9 mouse cellular contexts compared by ENCODE assay signal in the genomic region with DNA sequence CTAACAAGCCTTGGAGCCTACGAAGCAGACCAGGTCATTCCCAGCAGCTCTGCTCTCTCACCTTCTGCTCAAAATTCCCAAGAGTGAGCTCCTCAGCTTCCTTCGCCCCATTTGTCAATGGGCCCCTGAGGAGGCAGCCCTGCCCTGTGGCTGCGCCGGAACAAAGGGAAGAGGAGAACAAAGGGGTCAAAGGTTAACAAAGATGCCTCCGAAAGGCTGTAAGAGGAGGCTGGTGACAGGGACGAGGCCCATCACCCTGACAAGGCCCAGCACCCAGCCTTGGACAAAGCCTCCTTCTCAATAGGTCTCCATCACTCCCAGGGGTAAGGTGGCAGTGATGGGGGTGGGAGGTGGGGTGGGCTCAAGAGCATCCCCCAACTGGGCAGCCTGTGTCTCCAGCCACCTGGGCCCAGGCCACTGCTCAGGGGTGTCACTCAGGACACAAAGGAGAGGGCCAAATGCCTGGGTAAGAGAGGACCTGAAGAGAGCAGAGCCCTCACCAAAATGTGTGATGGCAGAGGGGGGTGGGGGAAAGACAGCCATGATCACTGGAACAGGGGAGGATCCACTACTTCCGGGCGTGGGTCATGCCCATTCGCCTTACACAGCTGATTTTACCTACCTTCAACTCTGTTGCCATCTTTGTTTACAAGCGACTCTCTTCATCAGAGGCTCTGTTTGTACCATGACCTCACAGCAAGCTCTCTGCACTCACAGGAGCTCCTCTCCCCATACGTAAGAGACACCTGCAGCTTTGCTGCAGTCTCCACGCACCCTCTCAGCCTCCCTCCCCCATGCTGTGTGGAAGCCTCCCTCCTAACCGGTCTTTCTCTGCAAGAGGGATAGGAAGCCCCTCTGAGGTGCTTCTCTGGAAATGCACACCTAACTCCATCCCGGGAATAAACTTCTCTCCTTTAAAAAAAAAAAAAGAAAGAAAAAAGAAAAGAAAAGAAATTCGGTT. TPM values are rescaled to one million over a fixed set of nuclear protein-coding genes. Genes with fewer than 3 reads are reported as not detected.
A peak's percentile ranks its signal among the peaks of the same experiment; 100 is the strongest.
DNase-seq lines count a peak whose midpoint lies in the region; ATAC-seq and TF ChIP-seq lines count a peak whose summit lies in the region.
"Had no signal": no experiment of that assay in that cellular context is flagged by ENCODE, and none has a peak within 500 bp of the region (broad histone marks: within the 10 kb centered on the region; RNA-seq: fewer than 3 reads in every experiment).

No protein-coding gene starts in this region.

- no peaks in the 10 kb centered on the region for H3K27me3 ChIP-seq in forebrain, embryonic 11.5 days (ENCODE audit: control insufficient read depth, insufficient read depth, low read length)
- H3K27me3 ChIP-seq in forebrain, postnatal 0 days (ENCODE audit: insufficient read depth, low read length), result no peaks in the 10 kb centered on the region
- peaks cover 54% of the 10 kb centered on the region for H3K27me3 ChIP-seq in midbrain, embryonic 10.5 days (ENCODE audit: low read depth, poor library complexity, severe bottlenecking)
- H3K27me3 ChIP-seq in midbrain, embryonic 14.5 days (ENCODE audit: control insufficient read depth, insufficient read depth, low read length), result no peaks in the 10 kb centered on the region
- peaks cover 2% of the 10 kb centered on the region; the same call in 1 of the 2 replicates for H3K27me3 ChIP-seq in limb, embryonic 13.5 days
- no peaks in the 10 kb centered on the region for H3K27me3 ChIP-seq in stomach, embryonic 16.5 days (ENCODE audit: control insufficient read depth, insufficient read depth, low read length)
- no peaks in the 10 kb centered on the region for H3K27me3 ChIP-seq in lung, postnatal 0 days (replicated peaks; ENCODE audit: insufficient read depth, low read length)

- ATAC-seq in forebrain, embryonic 11.5 days (replicated peaks; ENCODE audit: low FRiP score), result no peak
- ATAC-seq in forebrain, postnatal 0 days, result no peak
- ATAC-seq in midbrain, embryonic 14.5 days (ENCODE audit: low FRiP score, low TSS enrichment), result no peak
- no peak for ATAC-seq in limb, embryonic 13.5 days (ENCODE audit: low FRiP score, low read depth)
- no peak for ATAC-seq in stomach, embryonic 16.5 days (ENCODE audit: insufficient read depth, low FRiP score)
- ATAC-seq in lung, postnatal 0 days, result no peak
- ATAC-seq: Patski had no signal

- H3K36me3 ChIP-seq in forebrain, embryonic 11.5 days (ENCODE audit: control insufficient read depth, insufficient read depth, low read length), result no peaks in the 10 kb centered on the region
- no peaks in the 10 kb centered on the region for H3K36me3 ChIP-seq in forebrain, postnatal 0 days (ENCODE audit: insufficient read depth)
- H3K36me3 ChIP-seq in midbrain, embryonic 10.5 days, result no peaks in the 10 kb centered on the region
- H3K36me3 ChIP-seq in midbrain, embryonic 14.5 days (ENCODE audit: control insufficient read depth, insufficient read depth, low read length), result no peaks in the 10 kb centered on the region
- no peaks in the 10 kb centered on the region for H3K36me3 ChIP-seq in limb, embryonic 13.5 days
- no peaks in the 10 kb centered on the region for H3K36me3 ChIP-seq in stomach, embryonic 16.5 days (ENCODE audit: control insufficient read depth, insufficient read depth, low read length)
- H3K36me3 ChIP-seq in lung, postnatal 0 days (ENCODE audit: insufficient read depth, low read length), result no peaks in the 10 kb centered on the region

- DNase-seq in forebrain, embryonic 11.5 days (ENCODE audit: low spot score), result no peak
- DNase-seq in forebrain, postnatal 0 days, result no peak
- DNase-seq in midbrain, embryonic 10.5 days (ENCODE audit: low spot score), result peak; percentile 66
- DNase-seq in midbrain, embryonic 14.5 days, result no peak
- DNase-seq in right cerebral cortex, postnatal 4 days, result no peak
- no peak for DNase-seq in lung, postnatal 0 days (ENCODE audit: low spot score)

- TF ChIP-seq EP300 in lung, postnatal 0 days (IDR thresholded peaks at IDR 0.05), result no peak

- WGBS in forebrain, embryonic 11.5 days, result 9% methylated on average over 15 of the region's 15 CpGs
- WGBS in forebrain, postnatal 0 days, result 43% methylated on average over 15 of the region's 15 CpGs
- WGBS in midbrain, embryonic 10.5 days, result 6% methylated on average over 15 of the region's 15 CpGs
- WGBS in midbrain, embryonic 14.5 days, result 23% methylated on average over 15 of the region's 15 CpGs
- 44% methylated on average over 15 of the region's 15 CpGs for WGBS in limb, embryonic 13.5 days
- 58% methylated on average over 15 of the region's 15 CpGs for WGBS in stomach, embryonic 16.5 days
- 60% methylated on average over 15 of the region's 15 CpGs for WGBS in lung, postnatal 0 days

- no peak for TF ChIP-seq CTCF in forebrain, postnatal 0 days (IDR thresholded peaks at IDR 0.05; ENCODE audit: low read depth)
- no peak for TF ChIP-seq CTCF in lung, postnatal 0 days (IDR thresholded peaks at IDR 0.05)

- no peaks in the 10 kb centered on the region for H3K9me3 ChIP-seq in forebrain, embryonic 11.5 days (ENCODE audit: control insufficient read depth, low read length)
- H3K9me3 ChIP-seq in forebrain, postnatal 0 days (ENCODE audit: low read length), result no peaks in the 10 kb centered on the region
- no peaks in the 10 kb centered on the region for H3K9me3 ChIP-seq in midbrain, embryonic 10.5 days (replicated peaks)
- no peaks in the 10 kb centered on the region for H3K9me3 ChIP-seq in midbrain, embryonic 14.5 days (ENCODE audit: control insufficient read depth, low read length)
- no peaks in the 10 kb centered on the region for H3K9me3 ChIP-seq in limb, embryonic 13.5 days
- H3K9me3 ChIP-seq in stomach, embryonic 16.5 days (replicated peaks; ENCODE audit: control insufficient read depth, low read length), result no peaks in the 10 kb centered on the region
- H3K9me3 ChIP-seq in lung, postnatal 0 days (ENCODE audit: low read length), result no peaks in the 10 kb centered on the region

- peak overlapping the region; percentile 46; the same call in 1 of the 2 replicates for H3K27ac ChIP-seq in forebrain, embryonic 11.5 days (ENCODE audit: low read depth, low read length)
- no peak overlapping the region for H3K27ac ChIP-seq in forebrain, postnatal 0 days (ENCODE audit: low read depth, low read length)
- peak overlapping the region; percentile 82 for H3K27ac ChIP-seq in midbrain, embryonic 10.5 days (replicated peaks)
- no peak overlapping the region for H3K27ac ChIP-seq in midbrain, embryonic 14.5 days (replicated peaks; ENCODE audit: low read depth, low read length)
- H3K27ac ChIP-seq in limb, embryonic 13.5 days, result peak overlapping the region; percentile 63; the same call in 1 of the 2 replicates
- peak overlapping the region; percentile 25; the same call in 1 of the 2 replicates for H3K27ac ChIP-seq in stomach, embryonic 16.5 days (ENCODE audit: low read length)
- no peak overlapping the region for H3K27ac ChIP-seq in lung, postnatal 0 days (ENCODE audit: low read length)

- no peak overlapping the region for H3K4me2 ChIP-seq in forebrain, embryonic 11.5 days (ENCODE audit: low read depth, low read length, severe bottlenecking)
- H3K4me2 ChIP-seq in forebrain, postnatal 0 days (ENCODE audit: low read depth), result no peak overlapping the region
- H3K4me2 ChIP-seq in midbrain, embryonic 14.5 days (ENCODE audit: low read length), result no peak overlapping the region
- peak overlapping the region; percentile 21; the same call in 1 of the 2 replicates for H3K4me2 ChIP-seq in limb, embryonic 13.5 days (replicated peaks)
- no peak overlapping the region for H3K4me2 ChIP-seq in stomach, embryonic 16.5 days (ENCODE audit: low read depth, low read length)
- H3K4me2 ChIP-seq in lung, postnatal 0 days (replicated peaks; ENCODE audit: low read depth, low read length), result no peak overlapping the region

- peaks cover 39% of the 10 kb centered on the region for H3K4me1 ChIP-seq in forebrain, embryonic 11.5 days (replicated peaks; ENCODE audit: control insufficient read depth, insufficient read depth, low read length)
- H3K4me1 ChIP-seq in forebrain, postnatal 0 days (ENCODE audit: insufficient read depth), result peaks cover 9% of the 10 kb centered on the region; the same call in 1 of the 2 replicates
- H3K4me1 ChIP-seq in midbrain, embryonic 10.5 days, result peaks cover 79% of the 10 kb centered on the region
- 0 out of 2 replicates have a peak, but pooled peaks cover 7% of the 10 kb centered on the region for H3K4me1 ChIP-seq in midbrain, embryonic 14.5 days (ENCODE audit: control insufficient read depth, insufficient read depth, low read length)
- H3K4me1 ChIP-seq in limb, embryonic 13.5 days, result peaks cover 95% of the 10 kb centered on the region
- peaks cover 73% of the 10 kb centered on the region for H3K4me1 ChIP-seq in stomach, embryonic 16.5 days (ENCODE audit: control insufficient read depth, insufficient read depth, low read length)
- no peaks in the 10 kb centered on the region; the same call in 1 of the 2 replicates for H3K4me1 ChIP-seq in lung, postnatal 0 days (ENCODE audit: insufficient read depth, low read depth, low read length)

- H3K4me3 ChIP-seq in forebrain, embryonic 11.5 days (ENCODE audit: low read depth, low read length), result no peak overlapping the region
- no peak overlapping the region for H3K4me3 ChIP-seq in forebrain, postnatal 0 days (ENCODE audit: low read depth, low read length)
- peak overlapping the region; percentile 14 for H3K4me3 ChIP-seq in midbrain, embryonic 10.5 days
- no peak overlapping the region for H3K4me3 ChIP-seq in midbrain, embryonic 14.5 days (replicated peaks; ENCODE audit: low read depth, low read length)
- H3K4me3 ChIP-seq in limb, embryonic 13.5 days, result no peak overlapping the region
- H3K4me3 ChIP-seq in stomach, embryonic 16.5 days (replicated peaks; ENCODE audit: low read length), result no peak overlapping the region
- H3K4me3 ChIP-seq in lung, postnatal 0 days (ENCODE audit: low read depth, low read length), result no peak overlapping the region

- no peak overlapping the region for H3K9ac ChIP-seq in forebrain, embryonic 11.5 days (ENCODE audit: low read length)
- H3K9ac ChIP-seq in forebrain, postnatal 0 days, result no peak overlapping the region
- H3K9ac ChIP-seq in midbrain, embryonic 14.5 days (replicated peaks; ENCODE audit: low read length), result no peak overlapping the region
- no peak overlapping the region for H3K9ac ChIP-seq in limb, embryonic 13.5 days
- no peak overlapping the region for H3K9ac ChIP-seq in stomach, embryonic 16.5 days (ENCODE audit: low read length)
- H3K9ac ChIP-seq in lung, postnatal 0 days (replicated peaks; ENCODE audit: low read depth), result no peak overlapping the region

RNA-seq across cellular contexts. Expression of gene Ror2, which starts 51.8 kb away (rescaled TPM):
- 13.1 and 16.4 TPM in 2 replicates for polyA plus RNA-seq in forebrain, embryonic 11.5 days (2014; fragmentation: Nextera tagmentation; extraction: Ambion mirVana)
- total RNA-seq in forebrain, postnatal 0 days (2014; rRNA removed), result 2.5 and 5.3 TPM in 2 replicates
- 1.8 and 2.4 TPM in 2 replicates for polyA plus RNA-seq in forebrain, postnatal 0 days (2015; fragmentation: Nextera tagmentation; extraction: Ambion mirVana)
- polyA plus RNA-seq in midbrain, embryonic 10.5 days (2016; fragmentation: Nextera tagmentation; extraction: Ambion mirVana), result 9.7 and 11.0 TPM in 2 replicates
- 0.82 and 3.2 TPM in 2 replicates for polyA plus RNA-seq in midbrain, embryonic 14.5 days (2014; fragmentation: Nextera tagmentation; extraction: Ambion mirVana)
- 25.7 and 25.8 TPM in 2 replicates for polyA plus RNA-seq in limb, embryonic 13.5 days (2015; fragmentation: Nextera tagmentation; extraction: Ambion mirVana)
- polyA plus RNA-seq in stomach, embryonic 16.5 days (2015; fragmentation: Nextera tagmentation; extraction: Ambion mirVana), result 12.0 and 13.5 TPM in 2 replicates
- polyA plus RNA-seq in lung, postnatal 0 days (2015; fragmentation: Nextera tagmentation; extraction: Ambion mirVana), result 5.3 and 5.5 TPM in 2 replicates
- polyA plus RNA-seq: Patski had no signal

Comparison
In these comparisons a context has a peak if more than half of its experiments do, and no peak if none do; other contexts are left out.
1. H3K27ac ChIP-seq: peak in forebrain, embryonic 11.5 days (single experiment), midbrain, embryonic 10.5 days (single experiment), limb, embryonic 13.5 days (single experiment) and stomach, embryonic 16.5 days (single experiment); none in forebrain, postnatal 0 days (single experiment), midbrain, embryonic 14.5 days (single experiment) and lung, postnatal 0 days (single experiment).